Mouse (Mus musculus) limb, embryonic 10.5 days (tissue): ENCODE measurements around the gene Mtmr14. TPM values are rescaled to one million over a fixed set of nuclear protein-coding genes. Genes with fewer than 3 reads are reported as not detected.

Source experiments
- DNase-seq: peaks from one replicate; pipeline ENCODE4 v3.0.0-alpha.2; 2017; ENCODE audit warnings: low spot score
- H3K27ac ChIP-seq: fragments of 300-500 bp; sonication (generic); 2 replicates; pipeline ENCODE4 v1.5.1; 2016; ENCODE audit warnings: mild to moderate bottlenecking
- H3K27me3 ChIP-seq: fragments of 300-500 bp; sonication (generic); 2 replicates; pipeline ENCODE4 v1.6.1; 2016; ENCODE audit warnings: low read depth, mild to moderate bottlenecking; ENCODE audit not compliant: poor library complexity, severe bottlenecking
- H3K36me3 ChIP-seq: fragments of 300-500 bp; sonication (generic); 2 replicates; pipeline ENCODE4 v1.6.1; 2016; ENCODE audit warnings: mild to moderate bottlenecking, moderate library complexity
- H3K4me1 ChIP-seq: fragments of 300-500 bp; sonication (generic); 2 replicates; pipeline ENCODE4 v1.6.1; 2016
- H3K4me3 ChIP-seq: fragments of 300-500 bp; sonication (generic); 2 replicates; pipeline ENCODE4 v1.5.1; 2016; ENCODE audit warnings: mild to moderate bottlenecking, moderate library complexity
- H3K9me3 ChIP-seq: fragments of 300-500 bp; sonication (generic); replicated peaks from 2 replicates; pipeline ENCODE4 v1.6.1; 2016; ENCODE audit warnings: mild to moderate bottlenecking
- WGBS: fragments of 180-500 bp; shearing (Covaris S2); methylation state at CpG from one replicate; pipeline ENCODE4 v1.1.7; 2016; 5-methylcytosine and 5-hydroxymethylcytosine counted together
- polyA plus RNA-seq: library from polyadenylated mRNA; unstranded; fragments of >200 nt; fragmentation: Nextera tagmentation; extraction: Ambion mirVana; gene quantifications from 2 replicates; pipeline ENCODE4 v1.2.1, GENCODE M21; 2016

Mtmr14 gene
- 45.5 and 48.9 TPM in 2 replicates for polyA plus RNA-seq

GRCm38 (mm10) chr6:113237542-113238270, at the start of gene Mtmr14:
Mtmr14 (plus strand) TSS chr6:113237843.
- Histone ChIP-seq H3K4me3 (peak within 1 kb of the TSS; percentile 87), H3K36me3 (peaks cover 18% of the 10 kb centered on the region), H3K27me3 (no peaks in the 10 kb centered on the region), H3K4me1 (peaks cover 12% of the 10 kb centered on the region), H3K27ac (peak within 1 kb of the TSS; percentile 85), H3K9me3 (no peaks in the 10 kb centered on the region)
- WGBS = under 1% methylated on average over 55 of the region's 55 CpGs
- DNase-seq = peak; percentile 100

DNA sequence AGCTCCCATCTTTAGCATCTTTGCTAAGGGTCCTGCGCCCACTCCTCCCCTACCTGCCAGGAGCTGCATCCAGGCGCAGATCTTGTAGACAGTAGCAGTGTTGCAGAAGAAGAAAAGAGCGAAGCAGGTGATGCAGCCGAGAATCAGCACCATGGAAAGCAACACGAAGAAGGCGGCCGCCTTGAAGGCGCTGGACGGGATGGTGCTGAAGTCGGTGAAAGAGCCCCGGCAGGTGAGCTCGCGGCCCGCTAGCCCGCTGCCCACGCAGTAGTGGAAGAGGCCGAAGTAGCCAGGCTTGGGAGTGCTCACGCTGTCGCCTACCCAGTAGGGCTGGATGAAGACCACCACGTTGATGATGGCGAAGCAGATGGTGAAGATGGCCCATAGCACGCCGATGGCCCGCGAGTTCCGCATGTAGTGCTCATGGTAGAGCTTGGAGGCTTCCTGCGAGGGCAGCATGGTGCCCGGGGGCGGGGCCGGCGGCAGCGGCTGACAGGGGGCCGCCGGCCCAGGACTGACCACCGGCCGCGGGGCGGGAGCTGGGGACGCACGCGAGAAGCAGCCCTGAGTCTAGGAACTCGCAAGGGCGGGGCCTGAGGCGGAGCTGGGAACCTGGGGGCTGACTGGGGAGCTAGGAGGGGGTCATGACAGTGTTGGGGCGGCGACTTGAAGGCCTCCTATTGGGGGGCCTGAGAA, 43.7 kb upstream of the Mtmr14 start:
- Histone ChIP-seq H3K27ac (no peak overlapping the region), H3K36me3 (no peaks in the 10 kb centered on the region), H3K9me3 (no peaks in the 10 kb centered on the region), H3K27me3 (peaks cover 47% of the 10 kb centered on the region), H3K4me3 (peak overlapping the region; percentile 64), H3K4me1 (peaks cover 17% of the 10 kb centered on the region)
- DNase-seq = peak; percentile 81
- 3% methylated on average over 44 of the region's 46 CpGs for WGBS

GRCm38 (mm10) chr6:113194517-113194840, 43.2 kb upstream of the Mtmr14 start:
- no peak overlapping the region for H3K27ac ChIP-seq

GRCm38 (mm10) chr6:113194841-113195595, 42.6 kb upstream of the Mtmr14 start, which contains the start of gene Lhfpl4:
Lhfpl4 (minus strand) TSS chr6:113195384.
- 2% methylated on average over 51 of the region's 66 CpGs for WGBS
- Histone ChIP-seq H3K27ac (no peak within 1 kb of the TSS), H3K4me3 (peak within 1 kb of the TSS; percentile 64), H3K4me1 (peaks cover 17% of the 10 kb centered on the region), H3K9me3 (no peaks in the 10 kb centered on the region), H3K27me3 (peaks cover 47% of the 10 kb centered on the region), H3K36me3 (no peaks in the 10 kb centered on the region)
- peak; percentile 40 for DNase-seq

More at GRCm38 (mm10) chr6:113194517-113194840, 43.2 kb upstream of the Mtmr14 start:
- peaks cover 17% of the 10 kb centered on the region for H3K4me1 ChIP-seq
- H3K27me3 ChIP-seq = peaks cover 47% of the 10 kb centered on the region
- peak overlapping the region; percentile 64 for H3K4me3 ChIP-seq
- DNase-seq = no peak
- 4% methylated on average over 5 of the region's 5 CpGs for WGBS
- H3K9me3 ChIP-seq = no peaks in the 10 kb centered on the region
- no peaks in the 10 kb centered on the region for H3K36me3 ChIP-seq

GRCm38 (mm10) chr6:113195596-113195992, 42.0 kb upstream of the Mtmr14 start:
- Histone ChIP-seq H3K36me3 (no peaks in the 10 kb centered on the region), H3K4me1 (peaks cover 17% of the 10 kb centered on the region), H3K9me3 (no peaks in the 10 kb centered on the region), H3K27me3 (peaks cover 47% of the 10 kb centered on the region), H3K4me3 (peak overlapping the region; percentile 64), H3K27ac (no peak overlapping the region)
- no peak for DNase-seq
- 22% methylated on average over 9 of the region's 9 CpGs for WGBS

DNA sequence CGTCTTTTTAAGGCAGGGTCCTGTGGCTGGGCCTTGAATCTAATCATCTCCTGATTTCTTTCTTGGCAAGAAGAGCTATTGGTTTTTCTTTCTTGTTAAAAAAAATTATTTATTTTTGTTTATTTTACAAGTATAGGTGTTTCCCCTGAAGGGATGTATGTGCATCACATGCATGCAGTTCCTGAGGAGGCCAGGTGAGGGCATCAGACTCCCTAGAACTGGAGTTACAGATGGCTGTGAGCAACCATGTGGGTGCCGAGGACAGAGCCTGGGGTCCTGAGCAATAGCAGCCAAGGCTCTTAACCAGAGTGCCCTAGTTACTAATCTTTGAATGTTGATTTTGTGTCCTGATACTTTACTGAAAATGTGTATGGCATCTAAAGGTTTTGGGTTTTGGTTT, 21.4 kb upstream of the Mtmr14 start:
- Histone ChIP-seq H3K36me3 (no peaks in the 10 kb centered on the region), H3K9me3 (no peaks in the 10 kb centered on the region), H3K27ac (no peak overlapping the region), H3K27me3 (no peaks in the 10 kb centered on the region), H3K4me1 (no peaks in the 10 kb centered on the region), H3K4me3 (no peak overlapping the region)
- DNase-seq = no peak
- 78% methylated on average over 2 of the region's 2 CpGs for WGBS

DNA sequence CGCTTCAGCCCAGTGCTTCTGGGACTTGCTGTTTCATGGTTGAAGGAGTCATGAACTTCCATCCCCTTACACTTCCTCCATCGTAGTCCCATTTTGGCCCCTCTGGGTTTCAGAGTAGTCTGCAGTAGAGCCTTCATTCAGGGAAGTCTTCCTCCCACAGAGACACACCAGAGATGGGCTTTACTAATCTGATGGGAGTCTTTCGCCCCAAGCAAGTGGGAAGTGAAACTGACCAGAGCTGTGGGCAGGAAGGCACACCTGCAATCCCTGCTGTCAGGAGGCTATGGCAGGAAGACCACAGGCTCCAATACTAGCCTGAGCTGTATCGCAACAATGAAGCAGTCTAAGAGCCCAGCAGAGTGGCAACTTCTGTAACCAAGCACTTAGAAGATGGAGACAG, 11.8 kb upstream of the Mtmr14 start:
- Histone ChIP-seq H3K27ac (no peak overlapping the region), H3K27me3 (no peaks in the 10 kb centered on the region), H3K9me3 (no peaks in the 10 kb centered on the region), H3K36me3 (no peaks in the 10 kb centered on the region), H3K4me1 (no peaks in the 10 kb centered on the region), H3K4me3 (no peak overlapping the region)
- 83% methylated on average over 4 of the region's 4 CpGs for WGBS
- no peak for DNase-seq

DNA sequence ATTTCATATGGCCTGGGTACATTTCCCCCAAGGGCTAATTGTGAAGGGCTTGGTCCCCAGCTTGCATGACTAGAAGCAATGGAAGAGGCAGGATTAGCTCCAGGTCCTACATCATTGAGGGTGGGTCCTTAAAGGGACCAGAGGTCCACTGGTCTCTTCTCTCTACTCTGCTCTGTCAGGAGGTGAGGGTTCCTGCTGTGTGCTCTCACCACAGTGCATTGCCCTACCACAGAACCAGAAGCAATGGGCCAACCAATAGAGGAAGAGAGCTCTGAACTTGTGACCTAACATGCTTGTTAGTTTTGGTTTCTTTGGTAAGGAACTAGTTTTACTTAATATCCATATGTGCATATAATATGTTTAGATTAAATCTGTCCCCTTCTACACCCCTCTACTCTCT, 10.9 kb upstream of the Mtmr14 start:
- Histone ChIP-seq H3K9me3 (no peaks in the 10 kb centered on the region), H3K4me1 (no peaks in the 10 kb centered on the region), H3K27me3 (no peaks in the 10 kb centered on the region), H3K4me3 (no peak overlapping the region), H3K36me3 (no peaks in the 10 kb centered on the region), H3K27ac (no peak overlapping the region)
- no peak for DNase-seq

GRCm38 (mm10) chr6:113235141-113235540, 2.5 kb upstream of the Mtmr14 start:
- no peak for DNase-seq
- no peak overlapping the region for H3K4me3 ChIP-seq
- H3K27me3 ChIP-seq = no peaks in the 10 kb centered on the region
- no peaks in the 10 kb centered on the region for H3K9me3 ChIP-seq
- H3K36me3 ChIP-seq = peaks cover 2% of the 10 kb centered on the region
- H3K4me1 ChIP-seq = peaks cover 12% of the 10 kb centered on the region
- WGBS = 74% methylated on average over 5 of the region's 5 CpGs
- no peak overlapping the region for H3K27ac ChIP-seq

DNA sequence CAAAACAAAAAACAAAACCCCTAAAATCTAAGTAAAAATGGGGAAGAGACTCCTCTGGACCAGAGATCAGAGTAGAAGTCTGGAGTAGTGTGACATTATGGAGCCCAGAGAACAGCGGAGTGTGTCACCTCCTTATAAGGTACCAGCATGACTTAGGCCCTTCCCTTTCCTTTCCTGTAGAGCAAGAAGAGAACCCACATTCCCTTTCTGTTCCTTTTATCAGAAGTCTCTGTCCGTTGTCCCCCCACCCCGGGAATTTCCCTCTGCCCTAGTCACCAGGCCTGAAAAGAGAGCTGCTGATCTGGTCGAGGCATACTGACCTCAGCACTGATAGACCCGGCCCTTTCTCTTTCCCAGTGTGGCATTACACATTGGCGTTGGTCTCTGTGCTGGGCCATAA, 799 bp downstream of the Mtmr14 start:
- H3K27ac ChIP-seq = peak overlapping the region; percentile 85
- peaks cover 25% of the 10 kb centered on the region for H3K36me3 ChIP-seq
- peak overlapping the region; percentile 87 for H3K4me3 ChIP-seq
- DNase-seq = no peak
- H3K9me3 ChIP-seq = no peaks in the 10 kb centered on the region
- no peaks in the 10 kb centered on the region for H3K27me3 ChIP-seq
- peaks cover 12% of the 10 kb centered on the region for H3K4me1 ChIP-seq
- WGBS = 38% methylated on average over 6 of the region's 6 CpGs

DNA sequence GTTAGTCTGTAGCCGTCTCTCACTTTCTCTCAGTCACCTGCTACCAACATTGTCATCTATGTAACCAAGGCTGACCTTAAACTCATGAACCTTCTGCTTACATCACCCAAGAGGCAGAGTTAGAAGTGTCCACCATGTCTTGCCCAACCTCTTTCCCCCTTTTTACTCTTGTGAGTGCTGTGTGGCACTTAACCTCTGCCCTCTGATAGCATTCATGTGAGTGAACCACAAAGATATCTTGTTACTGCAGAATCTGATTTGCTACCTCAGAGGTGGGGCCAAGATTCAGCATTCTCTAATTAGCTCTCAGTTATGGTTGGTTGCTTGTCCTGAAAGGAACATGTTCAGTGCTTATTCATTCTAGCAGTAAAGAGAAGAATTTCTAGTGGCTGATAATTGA, 5.1 kb downstream of the Mtmr14 start:
- peaks cover 50% of the 10 kb centered on the region for H3K36me3 ChIP-seq
- no peaks in the 10 kb centered on the region for H3K9me3 ChIP-seq
- peaks cover 12% of the 10 kb centered on the region for H3K4me1 ChIP-seq
- H3K4me3 ChIP-seq = no peak overlapping the region
- no peak overlapping the region for H3K27ac ChIP-seq
- no peak for DNase-seq
- no peaks in the 10 kb centered on the region for H3K27me3 ChIP-seq
- 97% methylated on average over 1 of the region's 1 CpGs for WGBS

DNA sequence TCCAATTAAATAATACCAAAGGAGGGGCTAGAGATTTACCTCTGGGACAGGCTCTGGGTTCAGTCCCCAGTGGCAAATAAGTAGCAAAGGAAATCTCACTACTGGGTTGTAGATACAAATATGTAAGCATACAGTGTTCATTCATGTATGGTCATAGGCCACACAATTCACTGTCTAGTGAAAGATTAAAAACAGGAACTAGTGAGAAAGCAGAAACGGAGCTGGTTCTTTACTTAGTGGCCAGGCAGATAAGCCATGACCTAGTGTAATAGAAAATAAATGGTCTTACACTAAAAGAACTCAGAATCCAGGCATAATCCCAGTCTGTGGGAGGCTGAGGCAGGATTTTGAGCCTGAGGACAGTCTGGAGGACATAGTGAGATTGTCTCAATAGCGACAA, 7.9 kb downstream of the Mtmr14 start:
- Histone ChIP-seq H3K4me1 (no peaks in the 10 kb centered on the region), H3K4me3 (no peak overlapping the region), H3K27me3 (no peaks in the 10 kb centered on the region), H3K36me3 (peaks cover 69% of the 10 kb centered on the region), H3K27ac (no peak overlapping the region), H3K9me3 (no peaks in the 10 kb centered on the region)
- no peak for DNase-seq
- WGBS = 88% methylated on average over 2 of the region's 2 CpGs

GRCm38 (mm10) chr6:113250786-113251185, 13.1 kb downstream of the Mtmr14 start:
- Histone ChIP-seq H3K9me3 (no peaks in the 10 kb centered on the region), H3K27me3 (no peaks in the 10 kb centered on the region), H3K4me3 (no peak overlapping the region), H3K27ac (no peak overlapping the region), H3K4me1 (no peaks in the 10 kb centered on the region), H3K36me3 (peaks cover 87% of the 10 kb centered on the region)
- DNase-seq = no peak
- 89% methylated on average over 5 of the region's 5 CpGs for WGBS
